Mouse (Mus musculus) testis, postnatal 10 days (tissue): ENCODE data around the gene Vtn.
A peak's percentile ranks its signal among the peaks of the same experiment; 100 is the strongest.

Experiments used
- DNase-seq: peaks from one replicate; pipeline ENCODE4 v3.0.0; 2021; ENCODE audit warnings: low spot score

Vtn gene

DNA sequence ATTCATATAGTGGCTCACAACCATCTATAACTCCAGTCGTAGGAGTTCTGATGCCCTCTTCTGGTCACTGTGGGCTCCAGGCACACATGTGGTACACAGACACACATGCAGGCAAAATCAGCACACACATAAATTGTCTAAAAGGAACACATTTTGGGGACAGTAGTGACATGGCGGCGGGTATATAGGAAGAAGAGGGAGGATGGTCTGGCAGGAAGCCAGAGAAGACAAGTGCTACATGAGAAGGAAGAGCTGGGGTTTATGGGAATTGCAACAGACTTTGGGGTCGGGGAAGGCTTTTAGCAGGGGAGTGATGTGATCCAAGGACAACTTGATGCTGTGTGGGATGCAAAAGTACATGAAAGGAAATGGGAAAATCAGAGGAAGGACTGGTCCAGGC lies 35.6 kb downstream of the Vtn start:
- no peak for DNase-seq

DNA sequence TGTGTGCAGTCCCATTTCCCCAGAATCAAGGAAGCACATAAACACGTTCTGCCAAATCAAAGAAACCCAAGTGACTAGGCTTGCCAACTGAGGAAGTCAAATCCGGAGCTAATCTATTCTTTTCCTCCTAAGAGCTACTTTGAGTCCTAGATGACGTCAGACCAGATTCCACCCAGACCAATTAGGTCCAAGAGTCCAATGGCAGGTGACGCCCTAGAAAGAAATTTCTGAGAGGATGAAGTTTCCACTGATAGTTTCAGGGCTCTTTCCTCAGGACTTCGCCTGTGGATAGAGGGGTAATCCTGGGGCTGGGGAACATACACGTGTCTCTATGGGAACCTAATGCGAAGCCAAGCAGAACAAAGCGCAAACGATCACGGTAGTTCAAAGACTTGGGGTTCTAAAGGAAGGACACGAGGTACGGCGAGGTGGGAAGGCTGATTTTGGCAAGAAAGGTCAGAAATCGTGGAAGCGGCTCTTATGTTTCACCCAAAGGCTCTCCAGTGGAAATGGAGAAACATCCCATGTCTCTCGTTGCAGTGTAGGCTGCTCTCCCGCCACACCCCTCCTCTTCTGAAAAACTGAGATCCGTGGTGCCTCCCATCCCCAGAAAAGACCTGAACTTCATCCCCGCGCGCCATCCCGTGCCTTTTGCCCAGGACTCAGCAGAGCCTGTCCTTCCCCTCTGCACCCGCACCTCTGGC lies 36.6 kb downstream of the Vtn start:
- no peak for DNase-seq

DNA sequence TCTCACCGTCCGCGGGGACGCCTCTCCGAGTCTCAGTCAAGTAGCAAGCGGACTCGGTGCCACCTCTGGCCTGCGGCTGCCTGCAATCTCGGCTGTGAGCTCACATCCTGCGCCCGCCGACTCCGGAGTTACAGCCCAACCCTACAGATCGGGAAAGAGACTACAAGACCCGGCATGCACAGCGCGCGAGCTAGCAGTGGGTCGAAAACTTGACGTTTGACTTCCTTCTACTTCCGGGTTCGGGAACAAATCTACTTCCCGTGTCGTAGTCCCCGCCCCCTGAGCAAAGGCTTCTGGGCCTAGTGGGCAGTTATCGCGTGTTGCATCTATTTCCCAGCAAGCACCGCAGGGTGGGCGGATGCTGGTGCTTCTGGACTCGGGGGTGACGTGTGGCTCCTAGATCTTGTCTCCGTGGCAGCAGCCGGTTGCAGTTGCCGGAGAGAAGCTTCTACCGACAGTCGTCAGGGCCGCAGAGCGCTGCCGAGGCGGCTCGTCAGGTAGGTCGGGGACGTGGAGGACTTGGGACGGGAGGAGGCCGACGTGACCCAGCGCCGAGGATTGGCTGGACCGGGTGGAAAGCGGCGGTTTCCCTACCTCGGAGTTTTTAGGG lies 37.3 kb downstream of the Vtn start, which contains the start of the genes Tnfaip1 and Ift20:
Gene Tnfaip1 (minus strand): TSS at position 253 of the 610 bp plus-strand sequence.
Gene Ift20 (plus strand): TSS at position 282 of the 610 bp plus-strand sequence.
- DNase-seq = peak; percentile 97

DNA sequence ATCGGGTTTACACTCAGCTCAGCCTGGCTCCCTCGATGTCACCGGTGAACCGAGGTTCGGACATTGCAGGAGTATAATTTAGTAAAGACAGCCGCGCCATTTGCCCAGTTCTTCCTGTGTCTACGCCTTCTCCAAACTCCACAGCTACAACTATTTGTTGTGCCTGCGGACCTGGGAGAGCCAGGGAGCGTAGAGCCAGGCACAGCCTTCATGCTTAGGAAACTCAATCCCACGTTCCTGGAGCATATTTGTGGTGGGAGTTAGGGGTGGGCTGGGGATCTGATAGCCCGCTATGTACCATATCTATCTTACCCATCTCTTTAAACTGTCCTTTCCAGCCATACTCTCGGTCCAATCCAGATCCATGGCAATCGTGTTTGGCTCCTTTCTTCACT lies 37.8 kb downstream of the Vtn start:
- DNase-seq = no peak

DNA sequence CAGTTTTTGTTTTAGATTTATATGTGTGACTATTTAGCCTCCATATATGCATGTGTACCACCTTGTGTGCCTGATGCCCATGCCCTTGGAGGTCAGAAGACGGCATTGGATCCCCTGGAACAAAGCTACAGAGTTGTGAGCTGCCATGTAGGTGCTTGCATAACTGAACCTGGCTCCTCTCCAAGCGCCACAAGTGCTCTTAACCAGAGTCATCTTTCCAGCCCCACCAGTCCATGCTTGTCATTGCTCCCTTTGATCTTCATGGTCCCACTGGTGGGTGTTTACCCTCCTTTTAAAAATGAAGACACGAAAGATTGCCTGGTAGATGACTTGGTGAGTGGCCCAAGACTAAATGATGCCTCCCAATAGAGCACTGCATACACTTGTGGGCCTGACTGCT lies 41.5 kb downstream of the Vtn start:
- DNase-seq = no peak

DNA sequence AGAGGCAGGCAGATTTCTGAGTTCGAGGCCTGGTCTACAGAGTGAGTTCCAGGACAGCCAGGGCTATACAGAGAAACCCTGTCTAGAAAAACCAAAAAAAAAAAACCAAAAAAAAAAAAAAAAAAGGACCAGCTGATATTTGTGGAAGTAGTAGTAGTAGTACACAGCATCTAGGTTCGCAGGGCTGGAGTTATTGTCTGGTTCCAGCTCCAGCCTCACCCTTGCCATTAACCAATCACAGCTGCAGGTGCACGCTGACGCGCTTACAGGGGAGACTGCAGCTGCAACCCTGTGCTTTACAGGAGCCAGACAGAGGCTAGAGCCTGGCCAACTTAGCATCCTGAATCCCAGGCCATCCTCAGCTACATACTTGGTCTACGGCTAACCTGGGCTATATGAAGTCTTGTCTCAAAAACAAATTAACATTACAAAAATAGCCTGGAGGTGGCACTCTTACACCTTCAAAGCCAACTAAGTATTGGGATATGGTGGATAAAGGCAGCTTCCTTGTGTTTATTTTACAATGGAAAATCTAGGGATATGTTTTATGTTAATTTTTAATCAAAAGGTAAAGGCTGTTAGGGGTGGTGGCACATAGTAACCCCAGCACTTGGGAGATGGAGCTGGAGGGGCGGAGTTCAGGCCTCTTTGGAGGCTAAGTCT lies 45.7 kb downstream of the Vtn start:
- DNase-seq = no peak

DNA sequence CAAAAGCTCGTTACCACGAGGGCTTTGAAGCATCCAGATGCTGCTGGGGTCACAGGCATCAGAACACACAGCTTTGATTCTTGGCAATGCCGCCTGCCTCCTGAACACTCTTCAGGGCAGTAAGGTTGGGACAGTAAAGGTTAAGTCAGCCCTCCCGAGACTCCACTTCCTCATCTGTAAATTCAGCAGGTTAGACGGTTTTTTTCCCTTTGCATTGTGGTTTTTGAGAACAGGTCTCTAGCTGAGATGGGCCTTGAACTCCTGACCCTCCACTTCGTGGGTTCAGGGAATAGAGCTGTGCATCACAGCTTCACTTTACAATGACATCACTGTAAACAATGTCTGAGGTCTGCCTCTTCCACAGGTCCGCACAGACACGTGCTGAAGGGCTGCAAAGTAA lies 46.3 kb downstream of the Vtn start:
- no peak for DNase-seq

DNA sequence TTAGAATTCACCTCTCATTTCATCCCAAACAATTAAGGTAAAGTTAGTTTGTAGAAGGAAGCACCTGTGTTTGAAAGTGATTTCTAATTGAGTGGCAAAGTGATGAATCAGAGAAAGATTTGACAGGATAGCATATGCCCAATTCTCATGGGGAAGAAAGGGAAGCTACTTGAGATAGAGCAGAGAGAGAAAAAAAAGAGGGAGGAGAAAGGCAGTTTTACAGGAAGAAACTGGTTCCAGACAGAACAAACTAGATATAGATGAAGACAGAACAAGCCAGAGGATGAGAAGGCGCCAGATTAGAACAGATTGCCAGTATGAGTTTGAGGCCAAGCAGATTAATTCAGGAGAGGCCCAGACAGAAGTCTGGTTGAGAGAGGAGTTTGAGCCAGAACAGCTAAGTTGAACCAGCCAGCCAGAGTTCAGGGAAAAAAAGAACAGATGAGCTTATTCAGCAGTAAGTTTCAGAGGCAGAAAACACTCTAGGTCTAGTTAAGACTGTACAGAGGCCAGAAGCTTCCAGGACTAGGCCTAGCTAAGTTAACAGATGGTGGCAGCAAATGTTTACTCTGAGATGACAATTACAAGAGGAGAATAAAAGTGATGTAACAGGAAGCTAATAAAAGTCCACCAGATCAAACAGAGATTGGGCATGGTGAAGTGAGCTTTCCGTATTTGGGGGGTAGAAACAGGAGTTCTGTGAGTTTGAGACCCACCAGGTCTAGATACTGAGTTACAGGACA lies 49.0 kb downstream of the Vtn start:
- DNase-seq = no peak

DNA sequence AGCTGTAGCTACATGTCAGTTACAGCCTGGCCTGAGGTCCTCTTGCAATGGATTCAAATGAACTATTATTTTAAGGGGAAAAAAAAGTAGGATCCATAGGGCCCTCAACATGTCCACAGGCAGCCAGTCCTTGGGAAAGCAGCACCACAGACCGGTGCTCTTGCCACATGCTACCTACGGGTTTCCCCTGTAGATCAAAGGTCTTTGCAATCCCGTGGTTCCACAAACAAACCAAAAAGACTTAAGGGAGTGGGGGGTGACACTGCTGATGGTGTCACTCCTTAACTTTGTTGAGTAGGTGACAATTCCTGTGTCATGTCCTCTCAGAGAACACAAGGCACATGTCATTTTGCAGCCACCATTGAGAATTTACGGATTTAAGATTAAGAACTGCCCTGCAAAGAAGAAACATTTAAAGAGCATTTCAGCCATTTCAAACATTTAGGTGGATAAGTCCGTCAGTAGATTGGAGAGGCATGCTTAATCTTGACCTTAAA lies 50.6 kb downstream of the Vtn start:
- DNase-seq = no peak

DNA sequence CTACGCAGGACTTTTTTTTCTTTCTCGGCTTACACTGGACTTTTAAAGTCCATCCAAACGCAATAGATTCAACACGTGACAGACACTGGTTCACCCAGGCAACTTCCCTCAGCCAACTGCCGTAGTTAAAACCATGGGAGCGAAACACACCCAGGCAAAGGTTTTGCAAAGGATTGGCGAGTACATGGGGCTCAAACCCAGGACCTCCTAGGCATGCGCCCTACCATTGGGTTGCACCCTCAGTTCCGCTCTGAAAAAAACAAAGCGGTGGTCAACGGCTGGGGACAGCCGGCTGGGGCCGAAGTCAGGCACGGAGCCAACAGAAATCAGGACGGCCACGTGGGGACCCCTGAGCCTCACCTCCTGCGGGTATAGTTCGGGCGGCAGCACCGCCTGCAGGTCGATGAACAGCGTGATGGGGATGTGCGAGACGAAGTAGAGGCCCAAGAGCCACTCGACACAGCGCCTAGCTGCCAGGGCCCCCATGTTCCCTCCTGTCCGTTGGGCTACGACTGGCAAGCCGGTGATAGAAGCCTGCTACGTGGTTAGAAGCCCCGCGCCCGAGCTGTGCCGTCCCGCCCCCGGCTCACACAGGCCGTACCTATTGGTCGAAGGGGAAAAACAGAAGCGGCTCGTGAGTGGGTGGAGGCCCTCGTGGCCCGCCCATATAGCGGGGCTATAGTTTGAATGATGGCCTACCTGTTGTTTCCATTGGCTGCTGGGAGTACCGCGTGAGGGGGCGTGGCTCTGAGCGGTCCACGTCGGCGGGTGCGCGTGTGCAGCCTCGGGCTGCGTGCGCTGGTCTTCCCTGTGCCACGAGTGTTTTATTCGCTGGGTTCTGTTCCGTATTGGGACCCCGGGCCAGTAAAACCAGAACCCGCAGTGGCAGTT lies 51.5 kb downstream of the Vtn start, which contains the start of gene Tmem97:
Gene Tmem97 (minus strand): TSS at position 610 of the 891 bp plus-strand sequence.
- DNase-seq = peak; percentile 96

DNA sequence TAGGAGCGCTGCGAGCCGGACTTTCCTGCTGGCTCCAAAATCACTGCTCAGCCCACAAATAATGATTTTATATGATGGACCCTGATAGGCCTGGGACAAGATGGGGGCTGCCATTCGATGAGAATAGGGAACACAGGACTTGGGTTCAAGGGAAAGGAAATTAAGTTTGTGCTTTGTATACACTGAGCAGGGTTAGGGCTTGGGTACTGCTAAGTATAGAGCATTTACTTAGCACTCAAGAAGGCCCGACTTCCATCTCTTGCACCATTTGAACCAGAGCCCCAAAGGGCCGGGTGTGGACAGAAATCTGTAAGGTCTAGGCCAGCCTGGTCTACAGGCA lies 52.1 kb downstream of the Vtn start:
- DNase-seq = no peak
